ENCODE assay signal across 8 mouse cellular contexts in the genomic region with DNA sequence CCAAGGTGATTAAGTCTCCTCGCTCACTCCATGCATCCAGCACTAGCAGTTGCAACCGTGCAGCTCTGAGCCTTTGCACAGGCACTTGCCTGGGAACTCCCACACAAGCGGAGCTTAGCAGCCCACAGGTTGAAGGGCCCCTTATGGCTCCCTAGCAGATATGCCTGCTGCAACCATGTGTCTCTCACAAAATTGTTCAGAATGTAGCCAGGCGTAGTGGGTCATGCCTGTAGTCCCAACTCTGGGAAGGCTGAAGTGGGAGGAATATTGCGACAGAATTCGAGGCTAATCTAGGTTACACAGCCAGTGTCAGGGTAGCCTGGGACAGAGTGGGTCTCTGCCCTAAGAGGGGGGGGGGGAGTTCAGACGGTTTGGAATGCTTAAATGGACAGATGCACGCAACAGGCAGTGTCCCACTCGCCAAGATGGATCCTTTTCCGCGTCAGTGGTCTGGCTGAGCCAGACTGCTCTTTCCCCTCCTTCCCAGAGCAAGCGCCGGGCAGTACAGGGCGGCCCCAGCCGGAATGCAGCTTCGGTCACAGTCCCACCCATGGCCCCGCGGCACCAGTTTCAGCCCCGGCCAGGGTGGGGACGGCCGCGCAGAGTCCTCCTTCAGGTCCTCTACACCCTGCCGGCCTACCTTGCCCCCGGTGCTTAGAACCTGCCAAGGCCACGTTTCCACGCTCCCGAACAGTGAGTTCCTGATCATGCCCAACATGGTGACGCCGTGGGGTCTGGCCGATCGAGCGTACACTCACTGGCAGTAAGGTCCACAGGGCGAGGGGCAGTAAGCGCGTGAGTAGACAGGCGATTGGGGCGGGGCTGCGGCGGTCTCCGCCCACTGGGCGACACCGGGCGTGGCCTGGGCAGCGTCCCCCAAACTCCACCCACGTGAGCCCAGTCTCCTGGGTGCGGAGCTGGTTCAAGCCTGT. TPM values are rescaled to one million over a fixed set of nuclear protein-coding genes. Genes with fewer than 3 reads are reported as not detected.
A peak's percentile ranks its signal among the peaks of the same experiment; 100 is the strongest.
DNase-seq lines count a peak whose midpoint lies in the region; ATAC-seq and TF ChIP-seq lines count a peak whose summit lies in the region.

No protein-coding gene starts in this region.

- peak; percentile 74 for ATAC-seq in cerebellum, adult (ENCODE audit: insufficient number of reproducible peaks, low FRiP score, low TSS enrichment)
- peak; percentile 89 for ATAC-seq in forebrain, embryonic 13.5 days
- ATAC-seq in heart, postnatal 0 days (ENCODE audit: insufficient read depth, low read depth), result peak; percentile 95
- peak; percentile 87 for ATAC-seq in neural tube, embryonic 14.5 days (ENCODE audit: low read depth)

- 3% methylated on average over 46 of the region's 46 CpGs for WGBS in forebrain, embryonic 13.5 days
- 3% methylated on average over 44 of the region's 46 CpGs for WGBS in heart, postnatal 0 days
- WGBS in large intestine, adult 2 months, result 7% methylated on average over 46 of the region's 46 CpGs
- 4% methylated on average over 43 of the region's 46 CpGs for WGBS in neural tube, embryonic 14.5 days

- peak overlapping the region; percentile 46 for H3K9ac ChIP-seq in ES-Bruce4 (ENCODE audit: low read depth, poor library complexity, severe bottlenecking)
- peak overlapping the region; percentile 53 for H3K9ac ChIP-seq in forebrain, embryonic 13.5 days
- peak overlapping the region; percentile 75 for H3K9ac ChIP-seq in heart, postnatal 0 days (replicated peaks; ENCODE audit: low read depth, low read length)
- peak overlapping the region; percentile 58 for H3K9ac ChIP-seq in neural tube, embryonic 14.5 days (replicated peaks; ENCODE audit: low read depth, low read length)

- no peak for TF ChIP-seq EP300 in ES-Bruce4 (IDR thresholded peaks at IDR 0.05; ENCODE audit: insufficient read depth, low read depth, low read length)
- TF ChIP-seq EP300 in heart, postnatal 0 days (IDR thresholded peaks at IDR 0.05; ENCODE audit: low read depth), result no peak

- H3K4me2 ChIP-seq in forebrain, embryonic 13.5 days, result peak overlapping the region; percentile 64
- peak overlapping the region; percentile 80 for H3K4me2 ChIP-seq in heart, postnatal 0 days (ENCODE audit: low read depth, low read length)
- H3K4me2 ChIP-seq in neural tube, embryonic 14.5 days (ENCODE audit: low read depth, low read length), result peak overlapping the region; percentile 76

- peak; percentile 52 for TF ChIP-seq POLR2A in ES-Bruce4 (IDR thresholded peaks at IDR 0.05; ENCODE audit: insufficient read depth, low read length)

- TF ChIP-seq CTCF in ES-Bruce4 (IDR thresholded peaks at IDR 0.05; ENCODE audit: low read depth, low read length), result no peak
- TF ChIP-seq CTCF in heart, postnatal 0 days (IDR thresholded peaks at IDR 0.05; ENCODE audit: low read depth), result no peak

- peak overlapping the region; percentile 86 for H3K4me3 ChIP-seq in ES-Bruce4 (ENCODE audit: low read depth, low read length)
- H3K4me3 ChIP-seq in forebrain, embryonic 13.5 days, result peak overlapping the region; percentile 39
- peak overlapping the region; percentile 67 for H3K4me3 ChIP-seq in heart, postnatal 0 days (ENCODE audit: low read depth, low read length)
- H3K4me3 ChIP-seq in neural tube, embryonic 14.5 days (ENCODE audit: low read depth, low read length), result peak overlapping the region; percentile 41

- H3K4me1 ChIP-seq in ES-Bruce4 (ENCODE audit: control insufficient read depth, insufficient read depth, low read length), result no peaks in the 10 kb centered on the region
- peaks cover 10% of the 10 kb centered on the region for H3K4me1 ChIP-seq in forebrain, embryonic 13.5 days
- peaks cover 4% of the 10 kb centered on the region; the same call in 1 of the 2 replicates for H3K4me1 ChIP-seq in heart, postnatal 0 days (ENCODE audit: control insufficient read depth, insufficient read depth)
- H3K4me1 ChIP-seq in neural tube, embryonic 14.5 days (ENCODE audit: control insufficient read depth, insufficient read depth, low read length), result no peaks in the 10 kb centered on the region

- H3K27ac ChIP-seq in ES-Bruce4 (ENCODE audit: insufficient read depth, low read length), result no peak overlapping the region
- H3K27ac ChIP-seq in forebrain, embryonic 13.5 days, result no peak overlapping the region
- H3K27ac ChIP-seq in heart, postnatal 0 days (ENCODE audit: low read depth), result peak overlapping the region; percentile 88
- no peak overlapping the region for H3K27ac ChIP-seq in neural tube, embryonic 14.5 days (ENCODE audit: low read depth, low read length)

- no peaks in the 10 kb centered on the region for H3K9me3 ChIP-seq in ES-Bruce4 (replicated peaks; ENCODE audit: control insufficient read depth, insufficient read depth, low read length, poor library complexity, severe bottlenecking)
- H3K9me3 ChIP-seq in forebrain, embryonic 13.5 days (replicated peaks), result no peaks in the 10 kb centered on the region
- no peaks in the 10 kb centered on the region for H3K9me3 ChIP-seq in heart, postnatal 0 days (replicated peaks; ENCODE audit: control insufficient read depth, low read length)
- H3K9me3 ChIP-seq in neural tube, embryonic 14.5 days (ENCODE audit: control insufficient read depth, low read length), result no peaks in the 10 kb centered on the region

- no peaks in the 10 kb centered on the region for H3K27me3 ChIP-seq in ES-Bruce4 (ENCODE audit: control insufficient read depth, insufficient read depth, low read length, poor library complexity, severe bottlenecking)
- H3K27me3 ChIP-seq in forebrain, embryonic 13.5 days, result no peaks in the 10 kb centered on the region
- no peaks in the 10 kb centered on the region for H3K27me3 ChIP-seq in heart, postnatal 0 days (ENCODE audit: control insufficient read depth, insufficient read depth, low read length)
- H3K27me3 ChIP-seq in neural tube, embryonic 14.5 days (ENCODE audit: control insufficient read depth, insufficient read depth, low read length), result no peaks in the 10 kb centered on the region

- peak; percentile 81 for DNase-seq in heart, postnatal 0 days (ENCODE audit: low spot score)
- peak; percentile 8 for DNase-seq in large intestine, adult 2 months (ENCODE audit: low read depth, low spot score)
- peak; percentile 86 to 89 for DNase-seq in lung, adult 18-20 months
- DNase-seq in testis, postnatal 14 days (ENCODE audit: low spot score), result peak; percentile 74

- no peaks in the 10 kb centered on the region for H3K36me3 ChIP-seq in ES-Bruce4 (ENCODE audit: control insufficient read depth, insufficient read depth, low read length, poor library complexity, severe bottlenecking)
- H3K36me3 ChIP-seq in forebrain, embryonic 13.5 days (ENCODE audit: poor library complexity, severe bottlenecking), result no peaks in the 10 kb centered on the region
- H3K36me3 ChIP-seq in heart, postnatal 0 days (replicated peaks; ENCODE audit: control insufficient read depth, insufficient read depth, low read length), result no peaks in the 10 kb centered on the region
- H3K36me3 ChIP-seq in neural tube, embryonic 14.5 days (ENCODE audit: control insufficient read depth, insufficient read depth, low read length), result no peaks in the 10 kb centered on the region

RNA-seq across cellular contexts. Expression of a gene that starts 30.1 kb away (rescaled TPM):
- 6.3 and 7.4 TPM in 2 replicates for polyA plus RNA-seq in ES-Bruce4 (2011; ENCODE audit: insufficient read depth, insufficient read length, low read depth, missing spikeins)
- 53.4 and 62.2 TPM in 2 replicates for polyA plus RNA-seq in forebrain, embryonic 13.5 days (2015; fragmentation: Nextera tagmentation; extraction: Ambion mirVana)
- total RNA-seq in heart, postnatal 0 days (2014; rRNA removed; ENCODE audit: low replicate concordance), result 3.7 and 4.3 TPM in 2 replicates
- 4.5 and 4.8 TPM in 2 replicates for polyA plus RNA-seq in heart, postnatal 0 days (2015; fragmentation: Nextera tagmentation; extraction: Ambion mirVana)
- polyA plus RNA-seq in large intestine, adult 2 months (2012; rRNA removed), result 21.0 and 29.0 TPM in 2 replicates
- 124 and 131 TPM in 2 replicates for polyA plus RNA-seq in neural tube, embryonic 14.5 days (2014; fragmentation: Nextera tagmentation; extraction: Ambion mirVana)

RNA-seq across cellular contexts. Expression of a gene that starts 30.2 kb away (rescaled TPM):
- 12.8 and 13.5 TPM in 2 replicates for polyA plus RNA-seq in ES-Bruce4 (2011; ENCODE audit: insufficient read depth, insufficient read length, low read depth, missing spikeins)
- 2.0 and 4.0 TPM in 2 replicates for polyA plus RNA-seq in forebrain, embryonic 13.5 days (2015; fragmentation: Nextera tagmentation; extraction: Ambion mirVana)
- 8.8 and 35.5 TPM in 2 replicates for total RNA-seq in heart, postnatal 0 days (2014; rRNA removed; ENCODE audit: low replicate concordance)
- 10.9 and 11.0 TPM in 2 replicates for polyA plus RNA-seq in heart, postnatal 0 days (2015; fragmentation: Nextera tagmentation; extraction: Ambion mirVana)
- polyA plus RNA-seq in large intestine, adult 2 months (2012; rRNA removed), result 9.8 and 10.9 TPM in 2 replicates
- polyA plus RNA-seq in neural tube, embryonic 14.5 days (2014; fragmentation: Nextera tagmentation; extraction: Ambion mirVana), result 1.8 and 3.0 TPM in 2 replicates

RNA-seq across cellular contexts. Expression of a gene that starts 49.6 kb away (rescaled TPM):
- polyA plus RNA-seq in ES-Bruce4 (2011; ENCODE audit: insufficient read depth, insufficient read length, low read depth, missing spikeins), result not detected in 2 replicates
- polyA plus RNA-seq in forebrain, embryonic 13.5 days (2015; fragmentation: Nextera tagmentation; extraction: Ambion mirVana), result not detected in 2 replicates
- not detected in 2 replicates for total RNA-seq in heart, postnatal 0 days (2014; rRNA removed; ENCODE audit: low replicate concordance)
- not detected in 2 replicates for polyA plus RNA-seq in heart, postnatal 0 days (2015; fragmentation: Nextera tagmentation; extraction: Ambion mirVana)
- 0.06 TPM in 1 of 2 replicates, not detected in the other for polyA plus RNA-seq in large intestine, adult 2 months (2012; rRNA removed)
- not detected in 2 replicates for polyA plus RNA-seq in neural tube, embryonic 14.5 days (2014; fragmentation: Nextera tagmentation; extraction: Ambion mirVana)

Comparison
In these comparisons a context has a peak if more than half of its experiments do, and no peak if none do; other contexts are left out.
1. DNase-seq: peak in every context shown above with its lines; median percentile 88 in lung, adult 18-20 months; 81 in heart, postnatal 0 days; 74 in testis, postnatal 14 days; 8 in large intestine, adult 2 months.